In genomic region chr13:24176835-24177234, GRCm38 (mm10) we compare ENCODE assay signal across 28 mouse cellular contexts.
"Had no signal": no experiment of that assay in that cellular context is flagged by ENCODE, and none has a peak within 500 bp of the region (broad histone marks: within the 10 kb centered on the region; RNA-seq: fewer than 3 reads in every experiment).

No protein-coding gene starts in this region.

- H3K9ac ChIP-seq: heart, embryonic 12.5 days; hindbrain, embryonic 12.5 days; hindbrain, embryonic 14.5 days; intestine, embryonic 15.5 days; kidney, embryonic 15.5 days; limb, embryonic 13.5 days; limb, embryonic 15.5 days; liver, embryonic 12.5 days; liver, embryonic 14.5 days had no signal

- H3K4me2 ChIP-seq: heart, embryonic 12.5 days; hindbrain, embryonic 12.5 days; hindbrain, embryonic 14.5 days; intestine, embryonic 15.5 days; kidney, embryonic 15.5 days; limb, embryonic 13.5 days; limb, embryonic 15.5 days; liver, embryonic 12.5 days had no signal

- H3K27me3 ChIP-seq: hindbrain, embryonic 12.5 days; intestine, embryonic 15.5 days; kidney, embryonic 15.5 days; limb, embryonic 13.5 days; limb, embryonic 15.5 days had no signal

- H3K27ac ChIP-seq: gastrocnemius, adult 2 months; heart, embryonic 10.5 days; hindbrain, embryonic 10.5 days; hindbrain, embryonic 12.5 days; hindbrain, embryonic 14.5 days; intestine, embryonic 15.5 days; kidney, embryonic 15.5 days; kidney, postnatal 0 days; limb, embryonic 13.5 days; limb, embryonic 15.5 days; liver, embryonic 12.5 days; liver, embryonic 14.5 days had no signal

- H3K9me3 ChIP-seq: heart, embryonic 10.5 days; heart, embryonic 12.5 days; hindbrain, embryonic 10.5 days; hindbrain, embryonic 12.5 days; intestine, embryonic 15.5 days; kidney, embryonic 15.5 days; limb, embryonic 13.5 days; limb, embryonic 15.5 days; liver, embryonic 12.5 days had no signal

- ATAC-seq: hindbrain, embryonic 16.5 days; inflammation-experienced regulatory T-cells, adult 6 months; intestine, embryonic 15.5 days; liver, embryonic 12.5 days had no signal

- H3K36me3 ChIP-seq: heart, embryonic 10.5 days; heart, embryonic 12.5 days; hindbrain, embryonic 10.5 days; hindbrain, embryonic 12.5 days; intestine, embryonic 15.5 days; kidney, embryonic 15.5 days; limb, embryonic 15.5 days; liver, embryonic 12.5 days had no signal

- DNase-seq: gastrocnemius, adult 2 months; gastrocnemius, postnatal 10 days; gastrocnemius, postnatal 25 days; heart, adult 18-20 months; heart, postnatal 10 days; heart, postnatal 4 days; kidney, adult 11 months; kidney, adult 2 months; kidney, adult 9 months; kidney, postnatal 14 days; kidney, postnatal 36 days; layer of hippocampus, adult 9-11 months; layer of hippocampus, postnatal 36 days; left cerebral cortex, postnatal 4 days had no signal

- H3K4me1 ChIP-seq: heart, embryonic 10.5 days; heart, embryonic 12.5 days; hindbrain, embryonic 10.5 days; hindbrain, embryonic 12.5 days; intestine, embryonic 15.5 days; liver, embryonic 12.5 days had no signal

- H3K4me3 ChIP-seq: gastrocnemius, adult 2 months; heart, embryonic 10.5 days; heart, embryonic 12.5 days; hindbrain, embryonic 10.5 days; hindbrain, embryonic 12.5 days; intestine, embryonic 15.5 days; kidney, embryonic 15.5 days; limb, embryonic 13.5 days; limb, embryonic 15.5 days; liver, embryonic 12.5 days had no signal
